Mouse (Mus musculus) G1E-ER4 (cell line): Measurements from ENCODE around the gene E030018B13Rik. TPM values are rescaled to one million over a fixed set of nuclear protein-coding genes. Genes with fewer than 3 reads are reported as not detected.

Experiments
- GATA1 ChIP-seq: IDR thresholded peaks from one replicate; pipeline ENCODE4 v1.8.0; 2012; ENCODE audit warnings: low read length, inconsistent platforms
- polyA plus RNA-seq: library from polyadenylated mRNA; stranded (reverse); fragments of >175 nt; gene quantifications from 2 replicates; pipeline ENCODE4 v1.2.3, GENCODE M21; 2012

The E030018B13Rik gene
- not detected in 2 replicates for polyA plus RNA-seq

GRCm38 (mm10) chr7:63916268-63916907 is at the start of gene E030018B13Rik:
Gene E030018B13Rik (plus strand): TSS chr7:63916857.
- TF ChIP-seq GATA1, result no peak

GRCm38 (mm10) chr7:63868356-63868918 is 48.2 kb upstream of the E030018B13Rik start:
- TF ChIP-seq GATA1, result no peak

GRCm38 (mm10) chr7:63871698-63872097 is 45.0 kb upstream of the E030018B13Rik start:
- TF ChIP-seq GATA1, result no peak

- TF ChIP-seq GATA1, result no peak
These were observed 42.8 kb upstream of the E030018B13Rik start for GRCm38 (mm10) chr7:63873880-63874279.

GRCm38 (mm10) chr7:63875686-63876085 is 41.0 kb upstream of the E030018B13Rik start:
- no peak for TF ChIP-seq GATA1

- TF ChIP-seq GATA1, result no peak
These were observed 40.0 kb upstream of the E030018B13Rik start for GRCm38 (mm10) chr7:63876640-63877039.

GRCm38 (mm10) chr7:63877610-63878009 is 39.0 kb upstream of the E030018B13Rik start:
- TF ChIP-seq GATA1, result no peak

- no peak for TF ChIP-seq GATA1
These were observed 37.1 kb upstream of the E030018B13Rik start for GRCm38 (mm10) chr7:63879583-63879982.

- no peak for TF ChIP-seq GATA1
These were observed 33.9 kb upstream of the E030018B13Rik start for GRCm38 (mm10) chr7:63882739-63883138.

GRCm38 (mm10) chr7:63885025-63885424 is 31.6 kb upstream of the E030018B13Rik start:
- TF ChIP-seq GATA1, result no peak

GRCm38 (mm10) chr7:63887034-63887551 is 29.6 kb upstream of the E030018B13Rik start:
- TF ChIP-seq GATA1, result no peak

GRCm38 (mm10) chr7:63887602-63888123 is 29.0 kb upstream of the E030018B13Rik start:
- TF ChIP-seq GATA1, result no peak

- TF ChIP-seq GATA1, result no peak
These were observed 28.0 kb upstream of the E030018B13Rik start for GRCm38 (mm10) chr7:63888674-63889073.

GRCm38 (mm10) chr7:63889116-63889975 is 27.3 kb upstream of the E030018B13Rik start:
- no peak for TF ChIP-seq GATA1

GRCm38 (mm10) chr7:63891488-63892075 is 25.1 kb upstream of the E030018B13Rik start:
- no peak for TF ChIP-seq GATA1
